Mouse (Mus musculus): ENCODE measurements around the gene Olfr714.

- no peak for TF ChIP-seq FLI1 (IDR thresholded peaks at IDR 0.05; ENCODE audit: low read length)
- TF ChIP-seq GATA1 (IDR thresholded peaks at IDR 0.05; ENCODE audit: borderline replicate concordance, low read length): no peak
These were observed 23.2 kb upstream of the Olfr714 start for GRCm38 (mm10) chr7:107047578-107047977.
